Mouse (Mus musculus) adrenal gland, postnatal 25 days (tissue): ENCODE results near the gene Capn2. TPM values are rescaled to one million over a fixed set of nuclear protein-coding genes. Genes with fewer than 3 reads are reported as not detected.

Experiments
- DNase-seq: peaks from one replicate; pipeline ENCODE4 v3.0.0; 2021; ENCODE audit warnings: mixed read lengths
- total RNA-seq: library from RNA; stranded (reverse); gene quantifications from 2 replicates; pipeline ENCODE4 v1.2.3, GENCODE M21; 2021

Capn2 gene
- total RNA-seq, 1 experiment from 2014 or later = 56.2 TPM

DNA sequence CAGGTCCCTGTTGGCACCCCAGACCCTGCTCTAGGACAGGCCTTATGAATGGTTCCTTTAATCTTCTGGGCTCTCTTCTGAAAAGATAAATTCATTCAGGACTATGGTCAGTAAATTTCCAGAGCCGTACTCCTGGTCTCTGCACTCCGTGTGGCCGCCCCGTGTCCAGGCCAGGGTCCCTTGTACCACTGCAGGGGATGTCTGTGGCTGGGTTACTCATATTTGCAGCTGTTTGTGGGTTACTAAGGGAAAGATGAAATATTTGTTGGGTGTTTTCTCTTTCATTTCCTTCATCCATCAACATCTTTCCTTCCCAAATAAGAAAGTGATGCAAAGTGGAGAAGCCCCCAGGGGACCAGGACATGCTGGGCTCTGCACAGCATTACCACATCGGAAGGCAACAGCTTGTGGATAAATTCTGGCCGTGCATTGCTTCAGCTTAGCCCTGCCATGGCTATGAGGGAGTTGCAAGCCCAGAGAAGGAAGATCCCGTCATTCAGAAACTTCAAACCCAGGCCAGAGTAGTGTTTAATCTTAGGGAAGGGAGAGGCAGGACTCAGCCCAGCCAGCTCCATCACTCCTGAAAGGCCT lies 15.5 kb downstream of the Capn2 start:
- DNase-seq = no peak

DNA sequence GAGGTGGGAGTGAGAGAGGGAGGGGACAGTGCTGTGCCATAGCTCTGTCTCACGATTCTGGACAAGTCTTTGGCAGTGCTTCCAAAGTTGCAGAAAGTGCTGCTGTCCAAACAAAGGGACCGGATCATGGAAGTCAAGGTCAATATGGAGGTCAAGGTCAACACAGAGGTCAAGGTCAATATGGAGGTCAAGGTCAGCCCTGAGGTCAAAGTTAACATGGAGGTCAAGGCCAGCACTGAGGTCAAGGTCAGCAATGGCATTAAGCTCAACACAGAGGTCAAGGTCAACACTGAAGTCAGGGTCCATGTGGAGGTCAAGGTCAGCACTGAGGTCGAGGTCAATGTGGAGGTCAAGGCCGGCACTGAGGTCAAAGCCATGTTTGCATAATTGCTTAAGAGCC lies 16.6 kb downstream of the Capn2 start:
- no peak for DNase-seq

DNA sequence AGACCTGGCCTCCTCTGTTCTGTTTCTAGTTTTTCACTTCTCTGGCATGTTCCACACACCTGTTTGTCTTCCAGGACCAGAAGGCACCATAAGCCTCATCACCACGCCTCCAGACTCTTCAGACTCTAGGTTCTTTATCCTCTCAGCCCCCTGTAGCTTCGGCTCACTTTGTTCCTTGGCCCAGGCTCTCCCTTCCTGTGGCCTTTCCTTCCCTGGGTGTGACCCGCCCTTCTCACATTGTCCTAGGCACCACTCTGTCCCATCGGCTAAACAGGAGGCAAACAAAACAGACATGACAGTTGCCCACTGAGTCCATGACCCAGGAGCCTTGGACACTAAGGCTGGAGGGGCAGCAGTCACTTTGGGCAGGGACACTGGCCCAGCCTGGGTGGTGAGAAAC lies 17.2 kb downstream of the Capn2 start:
- no peak for DNase-seq

DNA sequence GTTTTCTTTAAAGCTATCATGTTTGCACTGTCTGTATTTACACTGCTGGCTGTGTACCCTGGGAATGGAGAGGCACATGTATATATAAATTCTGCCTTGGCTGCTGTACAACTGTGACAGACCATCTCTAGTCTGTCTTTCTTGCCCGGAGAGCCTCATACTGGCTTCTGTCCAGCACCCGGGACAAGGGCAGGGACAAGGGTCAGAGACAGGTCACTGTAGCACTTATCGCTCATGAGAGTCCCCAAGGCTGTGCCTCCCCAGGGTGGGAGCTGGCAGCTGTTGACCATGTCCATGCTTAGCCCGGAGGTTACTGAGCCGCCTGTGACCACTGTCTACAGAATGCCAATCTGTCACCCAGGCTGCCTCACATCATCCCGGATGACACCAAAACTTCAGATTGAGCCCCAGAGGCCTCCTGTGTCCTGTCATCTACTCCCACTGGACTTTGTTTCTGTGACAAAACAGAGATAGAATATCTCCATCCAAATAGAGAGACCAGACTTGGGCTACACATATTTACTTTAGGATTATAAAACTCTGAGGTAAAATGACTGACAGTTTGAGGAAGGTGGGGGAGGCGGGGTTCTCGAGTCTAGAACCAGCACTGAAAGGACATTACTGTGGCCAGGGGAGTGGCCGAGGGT lies 17.8 kb downstream of the Capn2 start:
- peak; percentile 40 for DNase-seq

DNA sequence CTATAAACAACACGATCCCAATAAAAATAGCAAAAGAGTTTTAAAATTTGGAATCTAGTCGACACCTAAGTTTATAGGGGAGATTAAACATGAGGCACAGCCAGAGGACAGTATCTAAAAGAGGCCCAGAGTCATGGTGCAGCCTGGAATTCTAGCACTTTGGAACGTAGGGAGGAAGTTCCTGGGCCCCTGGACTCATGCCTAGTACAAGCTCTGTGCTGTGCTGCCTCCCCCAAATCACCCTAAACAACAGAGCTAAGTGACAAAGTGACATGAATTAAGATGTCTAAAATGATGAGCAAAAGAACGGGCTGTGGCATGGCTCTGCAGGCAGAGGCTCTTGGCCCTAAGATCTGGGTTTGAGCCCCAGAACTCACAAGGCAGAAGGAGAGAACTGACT lies 19.7 kb downstream of the Capn2 start:
- no peak for DNase-seq

DNA sequence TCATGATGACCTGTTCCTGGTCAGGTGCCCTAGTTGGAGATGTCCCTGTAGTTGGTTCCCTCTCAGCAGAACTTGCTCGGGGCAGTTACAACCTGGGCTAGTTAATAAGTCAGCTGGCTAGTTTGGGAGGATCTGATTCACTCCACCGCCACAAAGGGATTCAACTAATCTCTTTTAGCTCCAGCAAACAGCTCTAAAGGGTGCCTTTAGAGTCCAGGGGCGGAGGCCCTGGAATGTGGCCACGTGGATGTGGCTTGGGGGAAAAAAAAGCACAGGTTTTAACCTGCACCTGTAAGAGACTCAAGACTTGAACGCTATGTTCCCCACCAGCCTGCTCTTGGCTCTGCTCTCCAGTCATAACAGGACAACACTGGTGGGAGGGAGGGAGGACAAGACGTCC lies 20.7 kb downstream of the Capn2 start:
- no peak for DNase-seq

DNA sequence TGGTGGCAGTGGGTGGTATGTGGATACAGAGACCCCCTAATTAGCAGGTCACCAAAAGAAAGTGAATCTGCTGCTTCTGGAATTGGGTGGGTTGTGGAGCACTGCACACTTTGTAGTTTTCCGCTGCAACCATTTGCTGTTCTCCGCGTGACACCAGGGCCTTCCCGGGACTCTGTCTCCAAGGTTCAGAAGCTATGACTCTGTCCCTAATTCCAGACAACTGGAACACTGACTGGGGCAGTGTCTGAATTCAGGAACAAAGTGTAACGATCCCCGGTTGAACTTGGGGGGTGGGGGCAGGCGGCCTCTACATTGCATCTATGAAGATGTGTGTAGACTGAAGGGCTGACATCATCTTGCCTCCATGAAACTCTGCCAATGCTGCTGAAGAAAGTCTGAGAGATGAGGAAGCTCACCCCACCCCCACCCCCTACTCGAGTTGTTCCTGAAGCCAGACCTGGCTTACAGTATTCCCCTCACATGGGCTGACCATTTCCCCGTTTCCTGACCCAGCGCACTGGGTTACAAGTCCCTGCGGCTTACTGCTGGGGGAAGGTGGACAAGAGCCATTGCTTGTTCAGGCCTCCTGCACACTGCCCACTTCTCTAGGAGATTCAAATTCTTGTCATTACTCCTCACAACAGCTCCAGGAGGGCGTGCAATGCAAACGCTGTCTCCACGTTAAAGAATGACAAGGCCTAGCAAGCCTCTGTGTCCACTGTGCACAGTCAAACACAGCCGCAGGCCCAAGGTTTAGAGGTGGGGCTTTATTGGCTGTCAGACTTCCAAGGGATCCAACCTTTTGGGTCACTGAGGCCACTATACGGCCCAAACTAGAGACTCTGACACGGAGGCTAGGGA lies 22.9 kb downstream of the Capn2 start:
- no peak for DNase-seq

DNA sequence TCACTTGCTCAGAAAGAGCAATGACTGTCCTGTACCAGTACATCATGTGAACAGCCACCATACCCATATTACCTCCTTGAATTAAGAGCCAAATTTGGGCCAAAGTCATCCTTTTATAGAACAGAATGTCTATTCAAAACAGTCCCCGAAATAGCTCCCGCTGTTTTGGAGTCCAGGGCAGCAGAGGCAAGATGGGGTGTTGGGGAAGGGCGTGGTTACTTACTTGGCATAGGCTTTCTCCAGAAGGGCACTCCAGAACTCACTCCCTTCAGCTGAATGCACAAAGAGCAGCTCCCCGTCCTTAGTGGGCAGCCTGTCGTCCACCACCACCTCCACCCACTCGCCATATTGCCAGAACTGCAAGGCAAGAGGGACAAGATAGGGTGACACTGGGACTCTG lies 25.6 kb downstream of the Capn2 start:
- DNase-seq = no peak

DNA sequence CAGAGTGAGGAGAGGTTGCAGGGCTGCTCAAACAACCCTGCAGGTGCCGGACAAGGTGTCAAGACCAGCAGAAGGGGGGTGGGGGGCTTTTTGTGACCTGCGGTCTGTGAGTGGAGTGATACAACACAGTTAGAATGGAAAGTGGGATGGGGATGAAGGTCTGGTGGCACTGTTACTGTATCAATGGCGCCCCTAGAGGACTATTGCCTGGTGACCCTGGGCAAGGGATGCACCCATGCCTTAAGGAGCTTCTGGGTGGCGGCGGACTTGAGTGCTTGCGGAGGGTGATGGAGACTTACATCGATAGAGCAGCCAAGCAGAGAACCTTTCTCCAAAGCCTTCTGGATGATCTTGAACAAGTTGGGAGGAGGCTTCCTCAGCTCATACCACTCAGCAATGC lies 26.8 kb downstream of the Capn2 start:
- DNase-seq = no peak

DNA sequence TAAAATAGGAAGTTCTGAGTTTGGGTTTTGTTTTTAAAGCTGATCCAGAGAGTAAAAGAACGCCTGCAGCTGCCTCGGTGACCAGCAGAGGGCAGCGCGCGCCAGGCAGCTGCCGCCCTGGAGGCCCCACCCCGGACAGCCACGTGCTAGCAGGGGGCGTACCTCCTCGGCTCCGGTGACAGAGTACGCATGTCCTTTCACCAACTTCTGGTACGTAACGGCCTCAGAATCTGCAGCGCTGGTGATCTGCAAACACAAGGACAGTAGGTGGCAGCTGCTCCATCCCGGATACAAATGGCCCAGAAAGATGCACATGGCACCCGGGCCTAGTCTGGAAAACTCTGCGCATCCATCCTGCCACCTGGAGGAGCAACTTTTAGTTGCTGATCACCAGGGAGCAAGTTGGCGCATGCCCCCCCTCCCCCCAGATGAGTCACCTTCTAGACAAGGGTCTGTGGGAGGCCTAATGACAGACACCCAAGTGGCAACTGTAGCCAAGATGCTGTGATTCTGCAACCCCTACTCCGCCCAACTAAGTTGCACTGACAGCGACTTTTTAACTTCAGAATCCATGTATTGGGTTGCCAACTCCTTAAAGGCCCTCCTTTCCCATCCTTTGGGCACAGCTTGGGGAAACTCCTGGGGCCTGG lies 27.5 kb downstream of the Capn2 start:
- peak; percentile 92 for DNase-seq

DNA sequence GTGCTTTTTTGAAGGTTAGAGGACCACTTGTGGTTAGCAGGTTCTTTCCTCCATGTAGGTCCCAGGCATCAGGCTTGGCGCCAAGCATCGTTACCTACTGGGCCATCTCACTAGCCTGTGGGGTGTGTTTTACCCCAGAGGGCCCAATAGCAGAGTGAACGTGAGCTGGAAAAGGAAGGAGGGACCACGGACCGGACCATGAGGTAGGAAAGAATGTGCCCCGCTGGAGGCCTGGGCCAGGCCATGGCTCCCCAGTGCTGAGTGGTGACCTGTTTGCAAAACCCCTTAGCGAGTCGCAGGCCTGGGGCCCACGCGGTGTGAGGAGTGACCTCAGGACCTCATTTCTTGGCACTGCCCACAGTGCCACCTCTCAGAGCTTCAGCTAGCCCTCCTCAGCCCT lies 28.9 kb downstream of the Capn2 start:
- no peak for DNase-seq

DNA sequence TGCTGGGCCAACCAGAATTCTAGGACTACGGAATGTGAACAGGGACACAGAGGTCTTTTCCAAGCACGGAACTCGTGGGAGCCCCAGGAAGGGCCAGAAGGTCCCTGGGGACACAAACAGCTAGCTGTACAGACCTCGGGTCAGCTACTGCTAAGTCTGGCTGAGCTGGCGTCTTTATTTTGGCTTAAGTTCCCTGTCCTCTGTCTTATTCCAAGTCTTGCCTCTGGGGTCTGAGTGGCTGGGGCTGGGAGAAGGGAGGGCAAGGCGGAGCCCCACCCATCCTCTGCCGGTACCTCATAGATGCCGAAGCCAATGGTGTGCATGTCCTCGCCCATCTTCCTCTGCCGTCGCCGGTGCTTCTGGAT lies 33.5 kb downstream of the Capn2 start:
- DNase-seq = no peak

DNA sequence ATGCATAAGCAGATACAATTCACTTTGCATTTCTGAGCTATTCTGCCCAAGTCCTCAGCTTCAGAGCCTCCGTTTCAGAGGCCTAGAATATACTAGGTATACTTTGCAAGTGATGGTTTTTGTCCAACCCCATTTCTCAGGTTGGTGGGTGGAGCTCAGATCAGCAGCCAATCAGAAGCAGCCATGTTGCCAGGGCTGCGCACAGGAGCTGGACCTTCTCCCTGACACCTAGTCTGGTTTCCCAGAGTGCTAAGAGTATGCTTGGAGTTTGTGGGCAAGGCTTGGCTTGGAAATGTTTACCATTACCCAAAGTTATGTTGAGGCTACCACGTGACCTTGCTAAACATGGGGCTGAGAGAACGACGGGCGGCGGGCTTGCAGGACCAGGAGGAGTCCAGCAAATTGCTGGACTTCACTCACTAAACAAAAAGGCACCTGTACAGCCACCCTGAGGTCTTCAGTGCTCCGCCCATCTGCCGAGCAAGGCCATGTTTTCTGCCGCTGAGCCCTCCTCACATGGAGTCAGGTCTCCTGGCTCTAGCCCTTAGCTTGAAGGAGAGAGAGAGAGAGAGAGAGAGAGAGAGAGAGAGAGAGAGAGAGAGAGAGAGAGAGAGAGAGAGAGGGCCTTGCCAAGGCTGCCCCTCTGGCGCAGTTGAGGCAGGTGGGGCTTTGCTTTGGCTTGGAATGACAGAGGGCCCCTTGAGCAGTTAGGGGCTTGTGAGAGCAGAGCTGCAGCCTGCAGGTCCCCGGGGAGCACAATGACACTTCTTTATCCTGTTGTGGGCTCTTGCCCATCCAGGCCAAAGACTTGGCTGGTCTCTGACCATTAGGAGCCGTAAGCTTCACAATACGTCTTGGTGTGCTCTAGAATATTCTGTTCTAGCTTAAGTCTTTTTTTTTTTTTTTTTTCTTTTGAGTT lies 34.2 kb downstream of the Capn2 start:
- no peak for DNase-seq

DNA sequence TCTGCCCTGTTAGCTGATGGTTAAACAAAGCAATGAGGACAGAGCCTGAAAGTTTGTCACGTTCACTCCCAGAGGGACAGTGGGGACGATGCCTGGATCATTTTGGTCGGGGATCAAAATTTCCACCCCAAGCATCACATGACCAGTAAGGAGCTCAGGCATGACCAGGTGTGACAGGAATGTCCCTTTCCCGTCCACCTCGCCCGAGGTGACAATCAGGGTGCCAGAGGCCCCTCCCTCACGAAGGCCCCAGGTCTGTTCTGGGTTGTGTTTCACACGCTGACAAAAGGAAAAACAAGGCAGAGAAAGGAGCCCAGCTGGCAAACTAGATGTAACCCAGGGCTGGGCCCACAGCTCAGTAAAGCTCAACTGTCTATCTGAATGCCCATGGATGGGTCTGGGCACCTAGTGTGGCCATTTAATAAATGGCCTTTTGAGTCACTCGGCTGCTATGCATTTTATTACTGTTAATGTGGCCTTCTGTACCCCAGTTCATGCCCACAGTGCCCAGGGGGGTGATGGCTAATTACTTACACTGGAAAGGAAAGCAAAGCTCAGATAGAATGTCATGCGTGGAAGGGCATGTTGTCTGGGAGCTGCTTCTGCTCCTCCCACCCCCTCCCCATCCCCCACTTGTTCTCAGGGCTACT lies 35.6 kb downstream of the Capn2 start:
- no peak for DNase-seq

DNA sequence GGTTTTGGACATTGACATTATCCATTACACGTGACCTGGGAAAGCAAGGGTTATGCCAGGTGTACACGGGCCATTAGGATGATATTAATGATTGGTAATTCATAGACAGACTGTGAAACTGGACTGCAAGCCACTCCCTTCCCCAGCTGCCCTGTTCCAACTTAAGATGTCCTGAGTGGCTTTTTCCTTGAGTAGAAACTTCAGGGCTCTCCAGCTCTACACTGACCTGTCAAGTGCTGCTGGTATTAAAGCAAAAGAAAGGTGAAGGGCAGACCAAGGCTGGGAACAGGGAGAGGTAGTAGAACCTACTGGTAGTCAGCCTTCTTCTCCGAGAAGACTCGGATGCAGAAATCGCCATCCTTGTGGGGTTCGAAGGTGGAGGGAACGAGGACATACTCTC lies 36.3 kb downstream of the Capn2 start:
- no peak for DNase-seq

DNA sequence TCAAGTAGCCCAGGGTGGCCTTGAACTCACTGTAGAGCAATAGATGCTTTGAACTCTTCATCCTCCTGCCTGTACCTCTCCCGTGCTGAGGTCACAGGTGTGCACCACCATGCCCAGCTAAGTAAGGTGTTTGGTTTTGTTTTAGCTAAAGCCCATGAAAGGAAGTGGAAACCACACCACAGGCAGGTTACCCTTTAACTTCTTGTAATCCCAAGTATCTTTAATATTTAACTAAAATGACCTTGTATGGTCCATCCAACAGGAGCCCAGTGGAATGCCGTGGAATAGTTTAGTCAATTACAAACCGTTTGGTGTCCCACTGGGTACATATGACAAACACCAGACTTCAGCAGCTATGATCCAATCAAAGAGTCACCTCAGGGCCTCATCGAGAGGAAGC lies 38.5 kb downstream of the Capn2 start:
- no peak for DNase-seq

DNA sequence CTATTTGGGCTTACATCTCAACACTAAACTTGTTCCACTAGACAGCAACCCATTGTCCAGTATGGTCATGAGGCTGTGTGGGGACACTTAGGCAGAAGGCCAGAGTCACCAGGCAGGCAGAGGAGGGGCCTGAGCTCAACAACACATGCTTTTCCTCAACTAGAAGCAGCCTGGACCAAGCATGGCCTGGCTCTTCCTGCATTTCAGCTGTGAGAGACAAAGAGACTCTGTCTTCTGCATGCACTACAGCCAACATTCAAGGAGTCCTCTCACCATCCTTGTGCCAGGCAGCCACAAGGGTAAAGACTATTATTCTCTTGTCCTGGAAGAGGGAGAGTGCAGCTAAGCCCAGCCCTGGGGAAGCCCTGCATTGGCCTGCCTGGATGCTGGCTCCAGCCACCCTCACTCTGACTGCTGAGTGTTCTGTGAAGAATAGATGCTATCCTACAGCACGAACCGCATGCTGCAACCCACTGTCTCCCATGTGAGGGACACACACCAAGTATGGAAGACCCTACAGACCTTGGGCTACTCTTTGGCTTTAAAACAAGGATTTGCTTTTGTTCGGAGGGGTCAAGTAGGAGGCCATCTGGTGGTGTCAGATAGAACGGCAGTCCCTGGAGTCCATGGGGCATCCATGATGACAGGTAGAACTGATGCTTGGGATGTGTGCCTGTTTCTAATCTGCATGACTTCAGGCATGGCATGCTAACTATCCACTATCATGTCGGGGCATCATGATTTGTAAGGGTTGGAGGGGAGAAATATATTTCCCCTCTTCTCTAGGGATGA lies 42.2 kb downstream of the Capn2 start:
- DNase-seq = no peak

DNA sequence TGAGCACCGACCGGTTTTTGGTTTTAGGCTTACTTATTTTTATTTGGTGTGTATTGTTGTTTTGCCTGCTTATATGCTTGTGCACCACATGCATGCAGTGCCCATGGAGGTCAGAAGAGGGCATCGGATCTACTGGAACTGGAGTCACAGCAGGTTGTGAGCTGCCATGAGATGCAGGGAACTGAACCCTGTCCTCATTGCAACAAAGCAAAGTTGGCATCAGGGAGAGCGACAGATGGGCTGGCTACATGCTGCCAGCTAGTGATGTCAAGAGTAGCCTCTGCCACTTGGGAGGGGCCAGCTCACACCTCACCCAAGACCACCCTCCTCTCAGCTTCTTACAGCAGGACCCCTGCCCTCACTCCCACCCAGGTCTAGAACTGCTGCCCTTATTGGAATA lies 51.4 kb downstream of the Capn2 start:
- no peak for DNase-seq

DNA sequence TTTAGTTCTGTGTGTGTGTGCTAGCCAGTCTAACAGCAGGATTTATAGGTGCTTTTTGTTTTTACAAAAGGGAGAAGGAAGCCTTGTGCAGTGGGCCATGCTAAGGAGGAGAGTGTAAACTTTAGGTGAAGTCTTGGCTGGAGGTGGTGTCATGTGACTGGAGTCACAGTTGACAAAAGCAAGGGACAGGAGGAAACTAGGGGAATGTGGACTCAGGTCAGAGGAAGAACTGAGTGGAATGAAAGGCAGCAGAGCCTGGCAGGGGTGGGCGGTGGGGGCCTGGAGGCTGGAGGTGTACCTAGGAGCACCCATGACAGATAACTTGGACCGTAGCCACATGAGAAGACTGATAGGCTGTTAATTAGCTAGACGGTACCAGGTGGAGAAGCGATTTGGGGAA lies 52.1 kb downstream of the Capn2 start:
- DNase-seq = no peak

DNA sequence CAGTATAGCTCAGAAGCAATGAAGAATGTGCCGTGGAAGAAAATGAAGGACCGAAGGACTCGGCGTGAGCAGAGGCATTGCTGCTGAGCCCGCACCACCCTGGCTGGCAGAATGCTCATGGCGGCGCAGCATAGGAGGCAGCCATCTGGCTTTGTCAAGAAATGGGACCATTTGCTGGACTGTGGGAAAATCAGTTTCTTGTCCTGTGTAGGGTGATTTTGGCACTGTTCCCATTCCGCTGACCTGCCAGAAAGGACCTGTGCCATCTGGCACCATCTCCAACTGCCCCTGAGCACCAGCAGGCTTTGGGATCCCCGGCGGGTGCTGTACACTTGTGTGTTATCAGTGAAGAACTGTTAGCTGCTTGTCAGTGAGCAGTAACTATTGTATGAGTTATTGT lies 55.6 kb downstream of the Capn2 start:
- peak; percentile 35 for DNase-seq

DNA sequence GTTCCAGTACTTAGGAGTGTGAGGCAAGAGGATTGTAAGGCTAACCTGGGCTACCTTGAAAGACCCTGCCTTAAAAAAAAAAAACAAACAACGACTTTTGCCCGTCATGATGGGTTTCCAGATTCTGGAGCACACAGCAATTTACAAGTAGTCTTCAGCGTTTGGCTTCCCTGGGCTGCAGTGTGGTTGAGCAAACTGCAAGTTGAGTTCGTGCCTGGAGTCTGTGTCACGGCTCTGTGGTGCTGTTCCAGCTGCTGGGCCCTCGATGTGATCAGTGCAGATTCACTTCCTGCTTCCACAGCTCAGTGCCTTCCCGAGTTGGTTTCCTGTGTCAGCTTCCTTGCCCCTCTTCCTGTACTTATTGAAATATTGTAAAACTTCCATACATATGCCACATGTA lies 56.1 kb downstream of the Capn2 start:
- no peak for DNase-seq
